Mouse (Mus musculus) limb, embryonic 10.5 days (tissue): ENCODE measurements around the gene Rgs2. TPM values are rescaled to one million over a fixed set of nuclear protein-coding genes. Genes with fewer than 3 reads are reported as not detected.

Experiments used
- DNase-seq: peaks from one replicate; pipeline ENCODE4 v3.0.0-alpha.2; 2017; ENCODE audit warnings: low spot score
- H3K27ac ChIP-seq: fragments of 300-500 bp; sonication (generic); 2 replicates; pipeline ENCODE4 v1.5.1; 2016; ENCODE audit warnings: mild to moderate bottlenecking
- H3K27me3 ChIP-seq: fragments of 300-500 bp; sonication (generic); 2 replicates; pipeline ENCODE4 v1.6.1; 2016; ENCODE audit warnings: low read depth, mild to moderate bottlenecking; ENCODE audit not compliant: poor library complexity, severe bottlenecking
- H3K36me3 ChIP-seq: fragments of 300-500 bp; sonication (generic); 2 replicates; pipeline ENCODE4 v1.6.1; 2016; ENCODE audit warnings: mild to moderate bottlenecking, moderate library complexity
- H3K4me1 ChIP-seq: fragments of 300-500 bp; sonication (generic); 2 replicates; pipeline ENCODE4 v1.6.1; 2016
- H3K4me3 ChIP-seq: fragments of 300-500 bp; sonication (generic); 2 replicates; pipeline ENCODE4 v1.5.1; 2016; ENCODE audit warnings: mild to moderate bottlenecking, moderate library complexity
- H3K9me3 ChIP-seq: fragments of 300-500 bp; sonication (generic); replicated peaks from 2 replicates; pipeline ENCODE4 v1.6.1; 2016; ENCODE audit warnings: mild to moderate bottlenecking
- WGBS: fragments of 180-500 bp; shearing (Covaris S2); methylation state at CpG from one replicate; pipeline ENCODE4 v1.1.7; 2016; 5-methylcytosine and 5-hydroxymethylcytosine counted together
- polyA plus RNA-seq: library from polyadenylated mRNA; unstranded; fragments of >200 nt; fragmentation: Nextera tagmentation; extraction: Ambion mirVana; gene quantifications from 2 replicates; pipeline ENCODE4 v1.2.1, GENCODE M21; 2016

Rgs2 gene
- polyA plus RNA-seq, result 20.8 and 21.7 TPM in 2 replicates

DNA sequence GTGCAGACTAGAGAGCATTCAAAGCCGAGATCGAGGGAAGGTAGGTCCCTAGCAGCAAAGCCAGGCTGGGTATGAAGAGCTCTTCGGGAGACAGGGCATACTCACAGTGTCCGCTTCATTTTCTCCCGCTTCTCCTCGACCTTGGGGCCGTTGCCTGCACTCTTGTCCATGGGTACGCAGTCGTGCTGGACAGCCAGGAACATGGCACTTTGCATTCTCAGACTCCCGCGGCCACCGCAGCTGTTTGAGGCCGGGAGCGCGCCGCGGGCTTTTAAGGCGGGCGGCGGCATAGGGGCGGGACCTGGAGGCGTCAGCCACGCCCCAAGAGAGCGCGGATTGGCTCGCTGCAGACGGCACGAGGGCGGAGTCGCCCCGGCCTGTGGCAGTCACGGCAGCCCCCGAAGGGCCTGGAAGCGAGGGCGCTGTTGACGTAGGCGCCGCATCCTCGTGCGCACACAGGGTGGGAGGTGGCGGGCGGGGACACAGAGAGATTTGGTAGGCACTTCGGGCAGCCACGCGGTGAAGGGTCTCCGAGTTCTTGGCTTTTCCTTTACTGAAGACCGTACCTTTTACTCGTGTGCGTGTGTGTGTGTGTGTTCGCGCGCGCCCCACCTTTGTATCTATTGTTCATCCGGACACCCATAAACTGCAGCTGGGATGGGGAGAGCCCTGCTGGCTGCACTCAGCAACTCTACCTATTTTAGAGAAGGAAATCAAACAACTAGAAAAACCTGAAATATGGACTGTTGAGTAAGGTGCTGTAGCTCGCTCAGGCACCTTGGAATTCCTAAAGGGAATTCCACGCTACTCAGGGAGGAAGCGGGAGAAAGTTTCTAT, at the start of gene Rgs2:
Rgs2 (minus strand) TSS at position 258 of the 837 bp plus-strand sequence.
- under 1% methylated on average over 55 of the region's 57 CpGs for WGBS
- Histone ChIP-seq H3K4me3 (peak within 1 kb of the TSS; percentile 62), H3K27ac (peak within 1 kb of the TSS; percentile 84), H3K4me1 (peaks cover 10% of the 10 kb centered on the region; the same call in 1 of the 2 replicates), H3K36me3 (peaks cover 7% of the 10 kb centered on the region), H3K9me3 (no peaks in the 10 kb centered on the region), H3K27me3 (no peaks in the 10 kb centered on the region)
- DNase-seq, result peak; percentile 97

DNA sequence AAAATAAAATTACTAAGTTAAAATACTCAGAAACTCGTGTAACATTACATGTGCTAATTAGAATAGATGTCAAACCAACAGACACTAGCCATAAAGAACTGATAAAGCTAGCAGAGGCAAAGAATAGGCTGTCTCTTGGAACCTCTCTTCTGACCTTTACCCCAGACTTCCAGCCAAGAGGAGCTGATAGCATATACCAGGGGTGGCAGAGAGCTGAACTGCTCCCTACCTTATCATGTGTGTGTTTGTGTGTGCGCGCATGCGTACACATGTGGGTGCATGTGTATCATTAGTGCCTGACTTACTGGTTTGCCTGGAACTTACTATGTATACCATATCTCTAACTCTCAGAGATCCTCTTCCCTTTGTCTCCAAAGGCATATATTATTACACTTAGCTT, 49.4 kb upstream of the Rgs2 start:
- H3K27ac ChIP-seq, result no peak overlapping the region
- DNase-seq, result no peak
- H3K4me1 ChIP-seq, result no peaks in the 10 kb centered on the region
- no peaks in the 10 kb centered on the region for H3K27me3 ChIP-seq
- H3K4me3 ChIP-seq, result no peak overlapping the region
- H3K9me3 ChIP-seq, result no peaks in the 10 kb centered on the region
- H3K36me3 ChIP-seq, result no peaks in the 10 kb centered on the region
- 84% methylated on average over 4 of the region's 4 CpGs for WGBS

DNA sequence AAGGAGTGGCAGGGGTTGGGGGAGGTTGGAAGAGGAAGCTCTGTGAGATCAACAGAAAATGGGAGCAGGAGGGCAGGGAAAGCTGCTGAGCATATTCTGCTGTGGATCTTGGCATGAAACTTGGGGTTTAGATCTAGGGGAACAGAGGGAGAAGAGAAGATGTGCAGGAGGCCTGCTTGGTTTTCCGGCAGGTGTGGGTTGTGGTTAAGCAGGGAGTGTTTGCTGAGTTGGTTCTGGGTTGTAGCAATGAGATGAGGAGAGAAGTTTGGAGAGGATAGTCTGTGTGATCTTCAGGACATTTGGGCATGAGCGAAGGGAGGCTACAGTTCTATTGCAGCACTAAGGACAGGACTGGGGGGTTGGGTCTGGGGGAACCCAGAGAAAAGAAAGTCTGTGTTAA, 37.9 kb upstream of the Rgs2 start:
- Histone ChIP-seq H3K27ac (no peak overlapping the region), H3K27me3 (no peaks in the 10 kb centered on the region), H3K9me3 (no peaks in the 10 kb centered on the region), H3K36me3 (no peaks in the 10 kb centered on the region), H3K4me1 (no peaks in the 10 kb centered on the region), H3K4me3 (no peak overlapping the region)
- no peak for DNase-seq
- 96% methylated on average over 2 of the region's 2 CpGs for WGBS

DNA sequence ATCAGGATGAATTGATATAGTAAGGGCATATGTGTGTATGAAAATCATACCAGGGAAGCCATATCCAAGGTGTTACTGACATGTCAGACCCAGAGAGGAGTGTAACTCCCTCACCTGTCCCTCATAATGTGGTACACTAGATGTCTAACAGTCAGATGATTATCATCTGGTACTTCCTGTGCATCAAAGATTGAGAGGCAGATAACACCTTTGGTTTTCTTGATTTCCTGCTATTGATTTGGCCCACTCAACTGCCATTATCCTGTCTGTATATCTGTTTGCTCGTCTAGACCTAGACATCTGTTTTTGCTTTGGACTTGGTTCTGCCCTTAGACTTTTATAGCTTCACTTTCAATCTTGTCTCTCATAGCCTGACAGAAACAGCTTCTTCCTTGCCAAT, 29.5 kb upstream of the Rgs2 start:
- 50% methylated on average over 1 of the region's 1 CpGs for WGBS

DNA sequence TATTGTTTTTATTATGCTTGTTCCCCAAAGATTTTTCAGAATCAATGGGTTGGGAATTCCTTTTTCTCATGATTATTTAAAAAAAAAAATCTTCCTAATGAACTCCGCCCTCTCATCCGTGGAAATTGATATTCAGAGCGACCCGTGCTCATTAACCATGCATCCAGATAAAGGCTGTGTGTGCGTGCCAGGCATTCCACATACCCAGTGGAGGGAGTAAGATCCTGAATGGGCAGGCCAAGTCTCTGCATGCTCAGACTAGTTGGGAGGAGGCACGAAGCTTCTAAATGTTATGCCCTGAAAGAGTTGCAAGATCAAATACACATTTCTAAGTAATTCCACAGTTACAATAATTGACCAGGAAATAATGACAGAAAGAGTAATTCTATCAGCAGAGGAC, 26.5 kb upstream of the Rgs2 start:
- no peak overlapping the region for H3K4me3 ChIP-seq
- H3K36me3 ChIP-seq, result no peaks in the 10 kb centered on the region
- no peak overlapping the region for H3K27ac ChIP-seq
- H3K27me3 ChIP-seq, result no peaks in the 10 kb centered on the region
- WGBS, result 85% methylated on average over 6 of the region's 6 CpGs
- no peaks in the 10 kb centered on the region for H3K9me3 ChIP-seq
- H3K4me1 ChIP-seq, result no peaks in the 10 kb centered on the region
- DNase-seq, result no peak

More for the DNA sequence above, 29.5 kb upstream of the Rgs2 start:
- H3K4me1 ChIP-seq, result no peaks in the 10 kb centered on the region
- no peaks in the 10 kb centered on the region for H3K9me3 ChIP-seq
- DNase-seq, result no peak
- H3K27ac ChIP-seq, result no peak overlapping the region
- no peaks in the 10 kb centered on the region for H3K36me3 ChIP-seq
- H3K4me3 ChIP-seq, result no peak overlapping the region
- H3K27me3 ChIP-seq, result no peaks in the 10 kb centered on the region

DNA sequence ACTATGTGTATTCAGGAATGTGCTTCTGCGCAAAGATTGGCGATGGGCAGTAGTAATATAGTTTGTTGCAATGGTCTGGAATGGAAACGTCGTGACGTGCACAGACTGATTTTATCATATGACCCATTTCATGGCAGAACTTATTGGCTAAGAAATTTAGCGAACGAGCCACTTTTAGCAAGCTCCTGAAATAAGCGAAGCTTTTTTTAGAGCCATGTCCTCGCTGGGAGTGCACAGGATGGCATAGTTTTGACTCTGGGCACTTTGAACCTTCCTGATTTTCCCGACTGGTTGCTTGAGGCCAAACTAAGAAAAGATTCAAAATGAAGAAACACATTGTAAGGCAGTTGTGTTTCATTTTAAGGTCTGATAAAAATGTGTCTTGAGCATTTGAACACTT, 25.7 kb upstream of the Rgs2 start:
- no peak for DNase-seq
- Histone ChIP-seq H3K27me3 (no peaks in the 10 kb centered on the region), H3K36me3 (no peaks in the 10 kb centered on the region), H3K27ac (no peak overlapping the region), H3K4me1 (no peaks in the 10 kb centered on the region), H3K9me3 (no peaks in the 10 kb centered on the region), H3K4me3 (no peak overlapping the region)
- 92% methylated on average over 10 of the region's 10 CpGs for WGBS

DNA sequence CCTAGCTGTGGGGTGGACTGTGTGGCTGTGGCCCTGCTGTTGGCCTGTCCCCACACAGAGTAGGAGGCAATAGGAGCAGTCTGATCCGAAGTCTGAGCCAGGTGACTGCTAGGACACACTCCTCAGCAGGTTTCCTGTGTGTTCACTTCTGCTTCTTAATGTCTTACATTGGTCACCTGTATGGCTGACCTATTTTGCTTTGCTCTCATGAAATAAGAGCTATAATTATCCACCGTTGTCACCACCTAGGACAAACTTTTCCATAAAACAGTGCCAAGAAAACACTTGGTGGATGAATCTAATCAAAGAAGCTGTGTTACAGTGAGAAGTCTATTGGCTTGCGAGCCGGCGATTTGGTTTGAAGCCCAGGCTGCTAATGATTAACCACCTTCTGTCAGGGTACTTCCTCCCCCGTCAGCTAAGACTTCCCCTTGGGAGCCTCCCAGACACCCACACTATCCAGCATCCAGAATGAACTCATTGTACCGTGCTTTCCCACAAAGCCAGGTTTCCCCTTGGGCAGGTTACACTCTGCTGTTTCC, 14.5 kb upstream of the Rgs2 start:
- no peak overlapping the region for H3K4me3 ChIP-seq
- 77% methylated on average over 7 of the region's 7 CpGs for WGBS
- no peaks in the 10 kb centered on the region for H3K9me3 ChIP-seq
- H3K36me3 ChIP-seq, result no peaks in the 10 kb centered on the region
- no peak for DNase-seq
- H3K4me1 ChIP-seq, result 0 out of 2 replicates have a peak, but pooled peaks cover 2% of the 10 kb centered on the region
- no peaks in the 10 kb centered on the region for H3K27me3 ChIP-seq
- H3K27ac ChIP-seq, result no peak overlapping the region

DNA sequence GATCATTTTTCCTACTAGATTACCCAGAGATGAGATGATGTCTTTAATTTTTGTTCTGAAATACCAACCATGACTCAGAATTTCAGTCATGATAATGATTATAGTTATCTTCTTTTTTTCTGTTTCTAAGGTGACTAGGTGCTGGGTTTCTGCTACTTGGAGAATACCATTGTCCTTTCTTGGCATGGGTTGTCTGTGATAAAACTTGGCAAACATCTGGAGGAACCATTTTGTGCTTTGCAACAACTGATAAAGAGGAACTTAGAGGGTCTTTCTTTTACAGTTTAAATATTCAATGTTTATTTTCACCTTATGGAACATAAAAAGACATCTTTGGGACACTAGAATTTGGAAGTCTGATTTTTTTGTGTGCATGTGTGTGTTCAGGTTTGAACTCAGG, 10.0 kb upstream of the Rgs2 start:
- no peak for DNase-seq
- no peaks in the 10 kb centered on the region for H3K36me3 ChIP-seq
- no peaks in the 10 kb centered on the region for H3K27me3 ChIP-seq
- H3K4me3 ChIP-seq, result no peak overlapping the region
- no peak overlapping the region for H3K27ac ChIP-seq
- 0 out of 2 replicates have a peak, but pooled peaks cover 2% of the 10 kb centered on the region for H3K4me1 ChIP-seq
- no peaks in the 10 kb centered on the region for H3K9me3 ChIP-seq

DNA sequence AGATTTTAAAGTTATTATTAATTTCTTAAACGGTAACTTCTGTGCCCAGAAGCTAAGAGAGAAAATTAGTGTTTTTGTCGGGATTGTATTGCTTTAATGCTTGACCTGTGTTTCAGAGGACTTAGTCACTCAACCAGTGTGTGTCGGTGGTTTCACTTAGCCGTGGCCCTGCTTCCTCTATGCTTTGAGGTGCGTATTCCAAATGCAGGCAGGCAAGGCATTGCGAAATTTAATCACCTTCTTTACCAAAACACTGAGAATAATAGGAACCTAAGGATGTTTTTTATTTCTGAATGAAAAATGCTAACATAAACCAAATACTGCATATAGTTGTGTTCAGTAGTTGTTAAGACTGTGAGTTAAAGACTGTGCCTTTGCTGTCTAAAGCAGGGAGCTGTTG, 3.4 kb upstream of the Rgs2 start:
- peaks cover 10% of the 10 kb centered on the region; the same call in 1 of the 2 replicates for H3K4me1 ChIP-seq
- DNase-seq, result no peak
- H3K9me3 ChIP-seq, result no peaks in the 10 kb centered on the region
- no peak overlapping the region for H3K27ac ChIP-seq
- 80% methylated on average over 6 of the region's 6 CpGs for WGBS
- no peak overlapping the region for H3K4me3 ChIP-seq
- H3K27me3 ChIP-seq, result no peaks in the 10 kb centered on the region
- no peaks in the 10 kb centered on the region for H3K36me3 ChIP-seq

DNA sequence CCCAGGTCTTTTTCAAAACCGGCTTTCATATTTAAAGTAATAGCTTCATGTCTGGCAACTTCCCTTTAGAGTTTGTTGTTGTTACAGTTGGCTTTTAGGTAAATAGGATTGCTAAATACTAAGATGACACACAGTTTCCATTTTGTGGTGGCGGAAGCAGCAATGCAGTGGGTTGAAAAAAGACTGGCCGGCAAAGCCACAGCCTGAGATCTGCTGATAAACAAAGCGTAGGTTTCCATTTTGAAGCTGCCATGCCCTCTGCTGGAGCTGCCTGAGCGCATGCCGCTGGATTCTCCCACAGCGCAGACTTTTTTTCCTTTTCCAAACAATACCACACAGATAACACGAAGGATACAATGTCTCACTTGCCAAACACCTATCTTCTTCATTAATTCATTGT, 2.6 kb upstream of the Rgs2 start:
- Histone ChIP-seq H3K4me3 (peak overlapping the region; percentile 25; the same call in 1 of the 2 replicates), H3K27ac (peak overlapping the region; percentile 19; the same call in 1 of the 2 replicates)

DNA sequence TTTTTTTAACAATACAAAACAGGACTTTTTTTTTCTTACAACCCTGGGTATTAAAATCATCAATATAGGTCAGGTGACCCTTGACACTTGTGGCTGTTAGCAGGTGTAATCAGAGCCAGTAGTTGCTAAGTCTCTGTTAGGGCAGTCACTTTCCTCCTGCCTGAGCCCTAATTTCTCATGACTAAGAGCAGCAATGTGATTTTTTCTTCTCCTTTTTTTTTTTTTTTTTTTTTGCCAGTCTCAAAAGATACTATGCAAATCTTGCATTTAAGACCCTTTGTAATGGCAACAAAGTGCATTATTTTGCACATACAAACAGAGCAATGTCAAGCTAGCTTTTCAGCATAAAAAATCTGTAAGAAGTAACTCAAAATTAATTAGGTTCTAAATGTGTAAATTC, 1.7 kb upstream of the Rgs2 start:
- Histone ChIP-seq H3K4me3 (no peak overlapping the region), H3K4me1 (peaks cover 10% of the 10 kb centered on the region; the same call in 1 of the 2 replicates), H3K27me3 (no peaks in the 10 kb centered on the region), H3K36me3 (peaks cover 7% of the 10 kb centered on the region), H3K27ac (no peak overlapping the region), H3K9me3 (no peaks in the 10 kb centered on the region)
- DNase-seq, result no peak

More for the DNA sequence above, 2.6 kb upstream of the Rgs2 start:
- Histone ChIP-seq H3K36me3 (peaks cover 4% of the 10 kb centered on the region), H3K27me3 (no peaks in the 10 kb centered on the region), H3K4me1 (peaks cover 10% of the 10 kb centered on the region; the same call in 1 of the 2 replicates), H3K9me3 (no peaks in the 10 kb centered on the region)
- 9% methylated on average over 8 of the region's 8 CpGs for WGBS
- peak; percentile 58 for DNase-seq

DNA sequence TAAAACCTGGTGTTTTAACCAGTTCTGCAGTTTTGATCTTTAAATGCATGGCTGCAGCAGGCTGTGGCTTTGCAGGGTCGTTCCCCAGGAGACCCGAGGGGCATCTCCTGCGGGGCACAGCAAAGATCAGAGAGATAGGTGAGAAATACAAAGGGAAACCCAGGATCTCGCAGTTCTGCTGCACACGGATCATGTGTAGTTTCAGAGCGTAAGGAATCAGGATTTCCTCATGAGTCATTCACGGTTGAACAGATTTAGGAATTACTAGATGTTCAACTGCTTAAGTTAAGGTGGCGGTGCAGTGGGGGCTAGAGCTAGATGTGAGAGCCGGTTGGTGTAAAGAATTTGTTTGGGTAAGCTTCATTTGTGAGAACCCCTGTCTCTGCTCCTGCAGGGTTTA, 780 bp upstream of the Rgs2 start:
- 9% methylated on average over 9 of the region's 9 CpGs for WGBS
- DNase-seq, result peak; percentile 56
- Histone ChIP-seq H3K27me3 (no peaks in the 10 kb centered on the region), H3K36me3 (peaks cover 7% of the 10 kb centered on the region), H3K4me3 (peak overlapping the region; percentile 62), H3K27ac (peak overlapping the region; percentile 84), H3K4me1 (peaks cover 10% of the 10 kb centered on the region; the same call in 1 of the 2 replicates), H3K9me3 (no peaks in the 10 kb centered on the region)

DNA sequence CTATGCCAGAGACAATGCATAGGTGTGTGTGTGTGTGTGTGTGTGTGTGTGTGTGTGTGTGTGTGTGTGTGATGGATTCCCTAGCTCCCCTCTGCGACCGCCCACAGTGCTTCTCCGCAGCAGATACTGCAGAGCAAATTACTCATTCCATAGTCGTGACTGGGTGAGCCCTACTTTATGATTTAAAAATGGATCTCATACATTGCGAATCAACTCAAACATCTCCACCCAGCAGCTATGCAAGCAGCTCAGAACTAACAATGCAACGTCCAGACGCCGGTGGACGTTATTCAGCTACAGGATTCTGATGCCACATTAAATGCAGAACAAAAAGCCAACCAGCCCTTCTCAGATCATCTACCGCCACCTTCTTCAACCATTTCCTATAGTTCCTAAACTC, 545 bp downstream of the Rgs2 start:
- no peaks in the 10 kb centered on the region for H3K9me3 ChIP-seq
- no peak for DNase-seq
- peak overlapping the region; percentile 62 for H3K4me3 ChIP-seq
- peak overlapping the region; percentile 84 for H3K27ac ChIP-seq
- H3K27me3 ChIP-seq, result no peaks in the 10 kb centered on the region
- H3K4me1 ChIP-seq, result peaks cover 10% of the 10 kb centered on the region; the same call in 1 of the 2 replicates
- H3K36me3 ChIP-seq, result peaks cover 7% of the 10 kb centered on the region
- WGBS, result 8% methylated on average over 7 of the region's 10 CpGs
